Mouse (Mus musculus) spleen, postnatal 10 days (tissue): ENCODE data around the gene Cchcr1.

Source experiments
- DNase-seq, 2 experiments: peaks; one replicate each; pipeline ENCODE4 v3.0.0; 2021 to 2022; ENCODE audit warnings: low spot score in 2 of 2

The Cchcr1 gene

GRCm38 (mm10) chr17:35514756-35515155 is 2.1 kb upstream of the Cchcr1 start:
- DNase-seq = no peak

- DNase-seq = peak in 1 of 2 experiments; percentile 35
Observed at GRCm38 (mm10) chr17:35515911-35516640, 824 bp upstream of the Cchcr1 start.

DNA sequence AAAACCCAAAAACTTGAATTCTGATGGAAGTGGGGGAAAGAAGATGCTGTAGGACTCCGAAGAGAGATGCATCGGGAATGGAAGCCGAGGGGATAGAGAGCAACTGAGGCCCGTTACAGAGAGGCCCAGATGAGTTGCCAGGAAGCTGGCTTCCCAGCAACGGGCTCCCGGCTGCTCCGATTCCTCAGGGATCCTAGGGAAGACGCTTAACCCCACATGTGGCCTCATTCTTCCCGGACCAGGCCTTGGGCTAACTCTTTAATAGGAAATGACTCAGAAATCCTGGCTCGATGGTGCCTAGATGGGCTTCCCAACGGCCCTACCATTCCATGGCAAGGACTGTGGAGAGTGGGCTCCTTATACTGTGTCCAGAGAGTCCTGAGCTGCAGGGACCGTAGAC is 626 bp downstream of the Cchcr1 start:
- peak in 1 of 2 experiments; percentile 42 for DNase-seq

DNA sequence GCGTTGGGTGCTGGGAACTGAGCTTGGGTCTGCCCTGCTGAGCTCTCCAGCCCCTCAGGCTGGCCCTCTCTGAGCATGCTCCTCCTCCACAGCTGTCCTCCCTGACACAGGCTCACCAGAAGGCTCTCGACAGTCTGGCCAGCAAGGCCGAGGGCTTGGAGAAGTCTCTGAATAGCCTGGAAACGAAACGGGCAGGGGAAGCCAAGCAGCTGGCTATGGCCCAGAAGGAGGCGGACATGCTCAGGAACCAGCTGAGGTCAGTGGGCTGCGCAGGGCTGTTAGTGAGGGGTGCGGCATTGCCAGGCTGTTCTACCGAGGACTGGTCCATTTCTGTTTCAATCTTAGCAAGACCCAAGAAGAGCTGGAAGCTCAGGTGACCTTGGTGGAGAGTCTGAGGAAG is 7.5 kb downstream of the Cchcr1 start:
- DNase-seq = no peak

GRCm38 (mm10) chr17:35526644-35527043 is 9.7 kb downstream of the Cchcr1 start:
- no peak for DNase-seq

DNA sequence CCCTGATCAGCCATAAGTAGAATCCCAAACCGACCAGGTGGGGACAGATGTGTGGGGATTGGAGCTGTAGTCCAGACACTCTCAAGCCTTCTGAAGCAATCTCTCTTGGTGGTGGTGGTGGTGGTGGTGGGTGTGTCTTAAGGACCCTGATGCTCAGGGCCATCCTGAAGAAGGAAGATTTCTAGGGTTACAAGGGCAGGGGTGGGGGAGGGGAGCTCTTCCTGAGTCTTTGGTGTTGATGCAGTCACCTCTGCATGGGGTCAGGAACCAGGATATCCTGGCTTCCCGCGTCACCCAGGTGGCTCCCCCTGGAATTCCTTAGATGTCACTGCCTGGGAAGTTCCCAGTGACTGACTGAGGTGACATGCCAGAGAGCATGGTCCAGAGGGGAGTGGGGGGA is 15.5 kb downstream of the Cchcr1 start:
- no peak for DNase-seq

- no peak for DNase-seq
Observed at GRCm38 (mm10) chr17:35532901-35533300, 16.0 kb downstream of the Cchcr1 start, which contains the start of gene Psors1c2. Gene Psors1c2 (plus strand): TSS chr17:35533201.

- DNase-seq = peak; percentile 60 to 82
Observed at GRCm38 (mm10) chr17:35534343-35534742, 17.4 kb downstream of the Cchcr1 start.

DNA sequence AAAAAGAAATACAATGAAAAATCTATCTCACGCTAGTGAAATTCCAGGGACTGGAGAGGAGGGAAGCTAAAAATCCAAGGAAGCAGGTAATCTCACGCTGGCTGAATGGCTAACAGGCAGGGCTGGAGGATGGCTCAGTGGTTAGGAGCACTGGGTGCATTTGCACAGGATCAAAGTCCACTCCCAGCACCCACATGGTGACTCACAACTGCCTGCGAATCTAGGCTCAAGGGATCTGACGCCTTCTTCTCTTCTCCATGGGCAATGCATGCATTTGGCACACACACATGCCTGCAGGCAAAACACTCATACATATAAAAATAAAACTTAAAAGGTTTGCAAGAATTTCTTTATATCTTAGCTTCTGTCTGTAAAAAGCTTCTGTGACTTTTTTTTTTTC is 20.5 kb downstream of the Cchcr1 start:
- DNase-seq = no peak

- no peak for DNase-seq
Observed at GRCm38 (mm10) chr17:35538476-35538875, 21.6 kb downstream of the Cchcr1 start.

GRCm38 (mm10) chr17:35539540-35539939 is 22.6 kb downstream of the Cchcr1 start:
- DNase-seq = no peak

- DNase-seq = no peak
Observed at GRCm38 (mm10) chr17:35542761-35543411, 26.0 kb downstream of the Cchcr1 start.

GRCm38 (mm10) chr17:35543412-35543861 is 26.5 kb downstream of the Cchcr1 start:
- no peak for DNase-seq

GRCm38 (mm10) chr17:35544001-35544400 is 27.1 kb downstream of the Cchcr1 start:
- no peak for DNase-seq

GRCm38 (mm10) chr17:35544680-35545079 is 27.8 kb downstream of the Cchcr1 start:
- peak; percentile 32 to 66 for DNase-seq

- DNase-seq = no peak
Observed at GRCm38 (mm10) chr17:35547465-35547864, 30.6 kb downstream of the Cchcr1 start.

- DNase-seq = no peak
Observed at GRCm38 (mm10) chr17:35548636-35549035, 31.7 kb downstream of the Cchcr1 start.

DNA sequence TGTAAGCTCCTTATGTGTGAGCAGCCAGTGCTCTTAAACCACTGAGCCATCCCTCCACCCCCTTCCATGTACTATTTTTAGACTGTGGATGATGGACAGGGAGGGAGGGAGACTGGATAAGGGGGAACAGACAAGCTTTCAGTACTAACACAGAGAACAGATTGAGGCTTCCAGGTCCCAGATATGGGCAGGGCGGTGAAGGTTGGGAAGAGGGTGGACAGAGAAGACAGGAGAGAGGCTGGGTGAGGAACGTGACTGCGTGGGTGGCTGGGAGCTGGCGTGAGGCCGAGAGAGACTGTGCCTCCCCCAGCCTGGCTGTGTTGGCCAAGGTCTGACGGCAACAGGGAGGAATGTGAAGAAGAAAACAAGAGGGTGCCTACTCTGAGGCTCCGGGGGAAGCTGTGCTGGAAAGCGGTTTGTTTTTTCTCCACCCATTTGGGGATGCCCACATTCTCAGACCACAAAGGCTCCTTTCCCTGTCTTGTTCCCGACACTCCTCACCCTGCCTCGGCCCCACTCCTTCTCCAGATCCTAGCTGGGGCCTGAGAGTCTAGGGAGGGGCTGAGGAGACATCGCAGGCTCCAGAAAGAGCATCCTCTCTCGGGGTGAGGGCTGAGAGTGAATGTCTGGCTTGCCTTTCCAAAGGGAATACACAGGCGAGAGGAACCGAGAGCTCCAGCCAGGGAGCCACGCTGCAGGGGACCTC is 32.7 kb downstream of the Cchcr1 start:
- DNase-seq = no peak

- no peak for DNase-seq
Observed at GRCm38 (mm10) chr17:35550143-35550494, 33.2 kb downstream of the Cchcr1 start.

- no peak for DNase-seq
Observed at GRCm38 (mm10) chr17:35550871-35551270, 34.0 kb downstream of the Cchcr1 start.

DNA sequence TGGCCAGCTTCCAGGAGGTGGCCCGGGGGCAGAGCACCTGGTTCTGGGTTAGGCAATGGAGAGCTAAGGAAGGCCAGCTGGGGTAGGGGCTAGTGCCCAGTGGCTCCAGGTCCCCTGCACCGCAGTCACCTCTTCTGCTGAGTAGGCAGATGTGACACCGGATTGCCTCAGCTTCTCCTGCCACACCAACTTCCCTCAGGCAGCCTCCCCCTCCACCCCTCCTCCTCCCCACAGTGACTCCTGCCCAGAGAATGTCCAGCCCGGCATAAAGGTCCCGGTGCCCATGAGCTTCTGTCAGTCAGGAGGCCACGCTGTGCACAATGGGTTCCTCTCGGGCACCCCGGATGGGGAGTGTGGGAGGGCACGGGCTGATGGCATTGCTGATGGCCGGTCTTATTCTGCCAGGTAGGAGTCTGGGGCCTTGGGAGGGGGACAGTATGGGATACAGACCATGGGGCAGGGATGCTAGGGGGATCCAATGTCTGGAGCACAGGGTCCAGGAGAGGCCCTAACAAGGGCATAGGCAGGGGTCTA is 35.0 kb downstream of the Cchcr1 start, which contains the start of gene Cdsn:
Cdsn (plus strand) TSS at position 248 of the 534 bp plus-strand sequence.
- no peak for DNase-seq

DNA sequence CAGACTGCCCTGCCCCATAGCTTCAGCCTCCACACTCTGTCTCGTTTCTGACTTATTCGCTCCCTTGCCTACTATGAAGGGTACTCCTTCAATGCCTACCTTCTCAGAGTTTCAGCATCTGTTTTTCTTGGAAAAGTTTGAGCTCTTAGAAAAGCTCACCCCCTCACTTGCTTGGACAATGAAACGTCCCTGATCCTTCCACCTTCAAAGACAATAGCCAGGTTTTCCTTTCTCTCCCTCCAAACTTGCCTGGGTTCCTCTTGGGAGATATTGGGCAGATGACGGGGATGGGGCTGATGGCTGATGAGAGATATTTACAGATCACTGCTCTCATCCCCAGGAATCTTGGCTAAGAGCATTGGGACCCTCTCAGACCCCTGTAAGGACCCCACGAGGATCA is 37.4 kb downstream of the Cchcr1 start:
- DNase-seq = no peak
